Mouse (Mus musculus) WW6 (cell line): Measurements from ENCODE around the gene Dnah7c.
"Not testable (repeated sequence)": the region's sequence is repeated elsewhere in the genome, so short reads cannot be mapped to it uniquely, and the experiment has no call there.

Source experiments
- DNase-seq: peaks from one replicate; pipeline ENCODE4 v3.0.0-alpha.2; 2013; ENCODE audit warnings: low read depth, low spot score

Dnah7c gene

DNA sequence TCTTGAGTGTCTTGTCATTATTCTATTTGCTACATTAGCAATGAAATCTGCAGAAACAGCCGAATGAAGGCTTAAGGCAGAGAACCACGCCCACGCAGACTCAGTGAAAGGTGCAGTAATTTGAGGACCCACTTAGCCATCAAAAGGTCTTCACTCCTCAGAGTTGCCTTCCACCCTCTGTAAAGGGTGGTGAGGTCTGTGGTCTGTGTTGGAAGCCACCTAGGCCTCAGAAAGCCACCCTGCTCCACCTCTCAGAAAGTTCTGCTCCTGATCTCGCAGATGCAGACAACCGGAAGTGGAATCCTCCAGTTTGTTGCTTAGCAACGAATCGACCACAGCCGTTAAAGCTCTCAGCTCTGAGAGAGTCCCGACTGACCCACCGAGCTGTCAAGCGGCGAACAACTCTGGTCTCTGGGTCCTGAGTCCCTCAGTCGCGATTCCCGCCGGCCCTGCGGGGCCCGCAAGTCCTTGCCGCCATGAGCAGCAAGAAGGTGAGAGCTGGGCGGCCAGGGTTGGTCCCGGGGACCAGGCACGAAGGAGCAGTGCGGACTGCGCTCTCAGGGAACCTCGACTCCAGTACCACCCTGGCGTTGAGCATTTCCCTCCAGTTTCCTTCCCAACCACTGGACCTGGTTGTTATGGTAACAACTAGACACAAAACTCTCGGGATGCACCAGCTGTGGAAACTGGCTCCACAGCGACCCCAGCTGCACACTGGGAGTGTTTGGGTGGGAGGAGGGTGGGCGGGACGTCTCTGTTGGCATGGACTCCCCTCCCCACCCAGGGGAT, at the start of gene Dnah7c:
TSS of gene Dnah7c (plus strand) at position 456 of the 789 bp plus-strand sequence.
- peak; percentile 48 for DNase-seq

DNA sequence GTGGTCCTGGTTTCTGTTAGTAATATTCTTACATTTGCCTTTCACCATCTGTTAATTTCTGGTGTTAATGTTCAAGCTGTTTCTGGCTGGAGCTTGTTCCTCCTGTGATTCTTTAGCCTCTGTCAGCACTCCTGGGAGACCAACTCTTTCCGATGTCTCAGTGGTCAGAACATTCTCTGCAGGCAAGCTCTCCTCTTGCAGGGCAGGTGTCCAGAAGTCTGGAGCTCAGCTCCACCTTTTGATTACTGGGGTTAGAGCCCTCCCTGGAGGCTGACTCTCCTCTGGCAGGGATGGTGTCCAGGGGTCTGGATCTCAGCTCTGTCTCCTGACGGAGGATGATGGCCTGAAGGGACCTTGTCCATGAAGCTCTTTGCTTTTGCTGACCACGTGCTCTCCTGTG, 44.8 kb upstream of the Dnah7c start:
- DNase-seq = not testable (repeated sequence)

DNA sequence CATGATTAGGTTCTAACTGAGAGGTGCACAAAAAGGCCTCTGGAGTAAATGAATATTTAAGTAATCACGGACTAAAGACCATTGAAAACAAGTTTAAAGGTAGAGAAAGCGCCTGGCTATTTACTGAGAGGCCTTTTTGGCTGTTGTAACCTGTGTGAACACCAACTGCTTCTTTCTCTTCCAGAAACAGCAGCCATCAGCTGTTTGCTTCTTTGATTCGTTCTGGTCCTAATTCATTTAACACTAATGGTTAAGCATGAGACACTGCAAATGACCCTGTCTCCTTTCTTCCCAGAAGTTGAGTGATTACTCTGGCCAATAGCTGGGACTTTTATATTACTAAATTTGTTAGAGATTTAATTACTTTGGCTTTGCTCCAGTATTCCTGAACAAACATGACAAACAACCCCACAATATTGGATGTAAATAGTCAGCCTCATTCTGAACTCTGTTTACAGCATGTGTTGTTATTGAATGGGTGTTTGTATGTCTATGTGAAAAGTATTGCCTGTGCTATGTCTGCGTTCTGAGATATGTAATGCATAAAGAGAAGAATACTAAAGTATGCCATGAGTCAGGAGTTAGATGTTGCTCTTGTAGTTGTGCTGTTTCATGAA, 30.6 kb upstream of the Dnah7c start:
- not testable (repeated sequence) for DNase-seq

DNA sequence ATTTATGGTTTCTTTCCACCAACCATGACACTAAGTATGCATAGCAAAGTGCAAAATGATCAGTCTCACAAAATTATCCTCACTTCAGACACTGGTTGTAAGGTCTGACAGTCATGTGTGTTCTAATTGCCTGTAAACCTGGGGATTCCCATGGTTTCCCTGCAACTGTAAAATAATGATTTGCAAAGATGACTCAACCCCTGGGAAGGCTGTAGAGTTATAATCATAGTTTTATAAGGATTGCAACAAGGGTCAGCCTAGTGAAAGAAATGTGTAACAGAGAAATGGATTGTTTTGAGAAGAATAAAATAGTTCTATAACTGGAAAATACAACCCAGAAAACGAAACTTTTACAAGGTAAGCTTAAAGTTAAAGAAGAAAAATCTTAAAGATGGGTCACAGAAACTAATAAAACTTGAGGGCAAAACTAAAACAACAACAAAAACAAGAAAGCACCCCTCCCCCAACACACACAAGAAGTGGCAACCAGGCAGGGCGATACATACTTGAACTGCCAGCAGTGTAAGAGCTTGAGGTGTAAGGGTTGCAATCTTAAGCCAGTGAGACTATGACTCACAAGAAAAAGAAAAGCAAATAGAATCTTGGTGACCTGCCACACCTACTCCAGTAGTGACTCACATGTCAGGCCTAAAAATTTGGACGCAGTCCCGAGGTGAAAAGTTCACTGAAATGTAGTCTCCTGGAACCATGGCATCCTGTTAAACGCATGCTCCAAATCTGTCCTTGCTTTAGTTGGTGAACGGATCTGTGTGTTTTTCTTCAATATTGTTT, 16.9 kb upstream of the Dnah7c start:
- no peak for DNase-seq

DNA sequence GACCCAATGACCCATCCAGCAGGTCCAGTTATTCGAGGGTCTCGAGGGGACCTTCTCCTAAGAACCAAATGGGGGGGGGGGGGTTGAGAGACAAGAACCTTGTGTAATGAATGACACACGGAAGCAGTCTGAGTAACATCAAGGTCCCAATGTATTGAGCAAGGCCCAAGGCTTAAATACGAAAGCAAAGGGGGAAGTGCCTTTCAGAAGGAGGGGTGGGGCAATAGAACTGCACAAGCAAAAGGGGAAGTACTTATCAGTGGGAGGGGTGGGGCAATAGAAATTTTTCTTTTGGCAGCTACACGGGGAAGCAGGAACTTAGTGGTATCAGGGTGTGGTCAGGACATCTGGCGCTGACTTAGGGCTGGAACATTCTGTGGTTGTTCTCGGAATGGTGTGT, 10.6 kb upstream of the Dnah7c start:
- not testable (repeated sequence) for DNase-seq

DNA sequence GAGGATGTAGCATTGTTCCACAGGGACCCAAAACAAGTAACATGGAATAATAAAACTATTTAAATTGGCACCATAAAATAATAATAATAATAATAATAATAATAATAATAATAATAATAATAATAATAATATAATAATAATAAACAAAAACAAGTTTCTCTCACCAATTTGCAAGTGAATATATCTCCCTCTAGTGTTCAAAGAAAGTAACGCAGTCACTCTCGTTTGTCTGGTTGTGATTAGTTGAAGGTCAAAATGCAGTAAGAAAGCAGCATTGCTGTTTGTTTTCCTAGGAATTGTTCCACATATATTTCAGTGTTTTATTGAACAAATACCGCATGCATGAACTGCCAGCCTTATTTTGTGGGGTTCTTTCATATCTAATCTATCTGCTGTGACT, 8.4 kb upstream of the Dnah7c start:
- not testable (repeated sequence) for DNase-seq

DNA sequence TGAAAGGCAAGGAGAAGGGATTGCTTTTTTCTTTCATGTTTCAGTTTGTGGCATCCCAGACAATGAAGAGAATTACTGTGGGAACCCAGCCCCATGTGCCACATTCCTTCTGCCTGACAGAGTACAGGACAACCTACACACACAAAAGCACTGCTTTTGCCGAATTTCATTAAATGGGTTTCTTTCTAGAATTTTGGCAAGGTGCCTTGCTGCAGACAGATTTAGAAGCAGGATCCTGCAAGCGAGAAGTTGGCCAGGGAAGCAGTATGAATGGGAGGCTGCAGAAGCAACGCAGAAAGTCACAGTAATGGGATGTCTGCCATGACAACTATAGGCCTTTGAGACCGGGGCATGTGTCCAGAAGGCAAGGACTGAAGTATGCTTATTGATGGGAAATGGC, 6.4 kb upstream of the Dnah7c start:
- not testable (repeated sequence) for DNase-seq

DNA sequence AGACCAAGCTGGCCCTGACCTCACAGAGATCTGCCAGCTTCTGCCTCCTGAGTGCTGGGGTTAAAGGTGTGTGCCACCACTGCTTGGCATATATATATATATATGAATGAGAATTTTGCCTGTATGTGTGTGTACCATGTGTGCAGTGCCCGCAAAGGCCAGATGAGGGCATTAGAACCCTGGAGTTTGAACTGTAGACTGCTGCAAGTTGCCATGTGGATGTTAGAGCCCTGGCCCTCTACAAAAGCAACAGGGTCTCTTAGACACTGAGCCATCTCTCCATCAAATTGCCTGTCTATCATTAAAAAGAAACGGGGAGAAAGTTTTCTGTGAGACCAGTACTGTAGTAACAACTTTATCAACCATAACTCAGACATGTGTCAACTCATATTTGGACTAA, 3.0 kb downstream of the Dnah7c start:
- DNase-seq = no peak

DNA sequence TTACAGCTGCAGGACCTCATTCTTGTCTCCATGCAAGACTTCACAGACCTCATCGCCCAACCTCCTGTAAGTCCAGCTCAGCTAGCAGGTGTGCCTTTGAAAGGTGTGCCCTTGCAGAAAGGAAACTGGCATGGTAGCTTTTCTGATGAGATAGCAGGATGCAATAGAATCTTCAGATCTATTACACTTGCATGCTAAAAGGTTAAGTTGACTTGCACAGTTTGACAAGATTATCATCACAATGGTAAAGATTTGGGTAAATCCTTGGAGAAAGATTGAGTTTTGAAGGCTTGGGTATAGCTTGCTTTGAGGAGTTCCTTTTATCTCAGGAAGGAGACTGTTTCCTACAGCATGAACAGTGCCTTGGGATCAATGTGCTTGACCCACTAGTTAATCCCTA, 89.3 kb downstream of the Dnah7c start:
- DNase-seq = not testable (repeated sequence)

DNA sequence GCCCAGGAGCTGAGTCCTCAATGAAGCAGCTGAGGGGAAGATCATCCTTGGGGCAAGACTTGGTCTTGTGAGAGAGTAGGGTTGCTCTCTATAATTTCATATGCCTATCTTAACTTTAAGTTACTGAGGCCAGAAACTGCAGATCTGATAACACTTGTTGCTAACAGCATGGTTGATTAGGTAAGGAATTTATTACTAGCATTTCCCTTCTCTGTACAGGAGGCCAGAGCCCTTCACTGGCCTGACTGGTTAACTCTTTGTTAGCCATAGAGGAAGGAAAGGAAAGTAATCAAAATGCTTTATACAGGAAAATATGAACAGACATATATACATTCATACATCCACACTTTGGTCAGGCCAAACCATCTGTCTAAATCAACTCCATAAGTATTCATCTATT, 95.6 kb downstream of the Dnah7c start:
- no peak for DNase-seq

DNA sequence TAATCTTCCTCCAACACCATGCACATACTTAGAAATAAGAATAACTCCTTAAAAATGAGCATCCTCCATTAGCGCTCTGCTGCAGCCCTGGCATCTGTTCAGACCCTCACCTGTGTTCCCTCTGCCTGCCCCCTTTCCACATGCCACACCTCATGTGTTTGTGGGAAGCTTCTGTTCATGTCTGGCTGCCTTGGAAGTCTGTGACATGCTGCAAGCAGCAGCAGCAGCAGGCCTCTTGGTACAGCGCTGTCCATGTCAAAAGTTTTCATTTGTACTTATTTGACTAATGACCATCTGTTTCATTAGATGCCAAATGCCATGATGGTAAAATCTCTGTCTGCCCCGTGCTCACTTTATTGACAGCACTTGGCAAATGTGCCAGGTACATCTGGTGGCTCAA, 101.1 kb downstream of the Dnah7c start:
- DNase-seq = not testable (repeated sequence)

DNA sequence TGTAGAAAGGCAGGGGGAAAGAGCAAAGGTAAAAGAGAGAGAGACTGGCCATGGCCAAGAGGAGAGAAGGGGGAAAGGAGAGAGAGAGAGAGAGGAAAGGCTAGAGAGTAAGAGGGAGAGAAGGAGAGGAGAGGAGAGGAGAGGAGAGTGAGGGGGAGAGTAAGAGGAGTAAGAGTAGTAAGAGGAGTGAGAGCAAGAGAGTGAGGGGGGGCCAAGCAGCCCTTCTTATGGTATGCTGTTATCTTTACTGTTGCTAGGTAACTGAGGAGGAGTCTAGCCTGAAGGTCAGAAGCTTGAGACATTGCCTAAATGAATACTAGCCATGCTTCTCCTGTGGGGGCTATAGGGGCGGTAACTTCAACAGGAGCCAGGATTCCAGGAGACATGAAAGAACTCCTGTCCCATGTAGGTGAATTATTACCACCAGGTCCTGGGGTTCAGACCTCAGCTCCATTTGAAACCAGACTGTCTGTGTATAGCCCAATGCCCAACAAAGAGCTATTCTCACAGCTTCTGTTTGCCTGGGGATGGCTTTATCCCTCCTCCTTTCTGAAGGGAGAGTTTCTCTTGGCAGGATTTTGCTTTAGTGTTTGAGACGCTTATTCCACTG, 119.5 kb downstream of the Dnah7c start:
- no peak for DNase-seq

DNA sequence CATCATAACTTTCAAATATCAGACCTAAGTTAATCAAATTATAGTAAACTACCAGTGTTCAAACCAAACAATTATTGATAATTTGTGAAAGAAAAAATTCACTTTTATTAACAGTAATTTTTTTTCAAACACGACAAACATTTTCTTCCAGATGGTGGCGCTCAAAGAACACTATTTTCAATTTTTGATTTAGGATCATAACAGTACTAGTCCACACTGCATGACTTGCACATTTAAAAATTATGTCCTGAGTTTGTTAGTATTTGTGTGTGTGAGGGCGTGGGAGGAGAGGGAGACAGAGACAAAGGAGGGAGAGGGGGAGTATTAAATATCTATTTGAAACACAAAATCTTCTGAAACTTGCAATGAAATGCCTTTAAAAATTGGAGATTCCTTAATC, 155.0 kb downstream of the Dnah7c start:
- no peak for DNase-seq

DNA sequence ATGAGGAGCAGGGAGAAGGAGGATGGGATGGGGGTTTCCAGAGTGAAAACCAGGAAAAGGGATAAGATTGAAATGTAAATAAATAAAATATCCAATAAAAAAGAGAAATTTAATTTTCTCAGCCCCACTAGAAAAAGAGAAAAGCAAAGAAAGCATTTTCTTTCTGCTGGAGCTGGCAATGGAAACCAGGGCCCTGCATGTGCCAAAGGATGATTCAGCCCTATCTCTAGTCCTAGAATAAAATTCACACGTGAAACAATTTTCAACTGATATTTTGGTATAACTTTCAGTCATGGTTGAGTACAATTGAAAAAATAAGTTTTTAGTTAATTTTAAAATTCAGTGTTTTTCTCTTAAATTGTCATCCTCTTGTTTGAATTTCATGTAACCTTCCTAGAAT, 168.4 kb downstream of the Dnah7c start:
- not testable (repeated sequence) for DNase-seq

DNA sequence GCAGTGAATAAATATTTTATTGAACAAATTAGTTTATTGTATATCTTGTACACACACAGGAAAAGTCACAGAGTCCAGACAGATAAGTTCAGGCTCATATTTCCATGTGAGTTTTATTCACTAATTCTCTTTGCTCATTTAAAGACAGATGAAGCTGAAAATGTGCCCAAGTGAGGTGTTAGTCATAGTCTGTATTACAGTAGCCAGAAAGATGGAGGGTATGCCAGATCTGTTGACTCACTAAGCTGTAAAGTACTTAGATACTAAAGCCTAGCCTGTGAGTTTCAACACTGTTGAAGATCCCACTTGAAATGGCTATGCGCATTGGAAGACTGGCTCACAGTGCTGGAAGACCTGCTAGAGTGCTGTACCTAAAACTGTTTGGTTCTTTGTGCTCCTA, 171.0 kb downstream of the Dnah7c start:
- not testable (repeated sequence) for DNase-seq

DNA sequence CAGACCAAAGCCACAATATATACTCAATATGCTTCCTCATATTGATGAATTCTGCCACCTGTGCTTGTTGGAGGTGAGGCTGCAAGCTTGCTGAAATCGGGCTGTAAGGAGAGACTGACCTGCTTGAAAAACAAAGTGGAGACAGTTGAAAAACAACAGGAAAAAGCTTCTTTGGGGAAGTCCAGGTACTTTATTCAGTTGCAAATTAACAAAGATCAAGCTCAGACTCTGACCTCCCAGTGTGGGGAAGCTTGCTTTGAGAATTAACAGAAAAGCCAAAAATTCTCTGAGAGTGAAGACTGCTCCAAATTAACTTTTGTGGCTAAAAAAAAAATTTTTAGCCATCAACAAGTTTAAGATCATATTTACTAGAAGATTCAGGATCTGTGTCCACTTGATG, 194.9 kb downstream of the Dnah7c start:
- no peak for DNase-seq

DNA sequence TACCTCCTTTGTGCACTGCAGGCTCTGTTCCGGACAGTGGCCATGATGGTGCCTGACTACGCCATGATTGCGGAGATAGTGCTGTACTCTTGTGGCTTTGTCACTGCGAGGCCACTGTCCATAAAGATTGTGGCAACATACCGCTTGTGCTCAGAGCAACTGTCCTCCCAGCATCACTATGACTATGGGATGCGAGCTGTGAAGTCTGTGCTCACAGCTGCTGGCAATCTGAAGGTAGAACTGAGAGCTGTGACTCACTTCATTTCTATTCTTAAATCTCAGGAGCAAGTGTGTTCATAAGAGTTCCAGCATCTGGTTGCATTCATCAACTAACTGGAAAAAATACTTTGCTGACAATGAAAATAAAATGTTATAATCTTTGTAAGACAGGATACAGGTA, 200.5 kb downstream of the Dnah7c start:
- DNase-seq = not testable (repeated sequence)

DNA sequence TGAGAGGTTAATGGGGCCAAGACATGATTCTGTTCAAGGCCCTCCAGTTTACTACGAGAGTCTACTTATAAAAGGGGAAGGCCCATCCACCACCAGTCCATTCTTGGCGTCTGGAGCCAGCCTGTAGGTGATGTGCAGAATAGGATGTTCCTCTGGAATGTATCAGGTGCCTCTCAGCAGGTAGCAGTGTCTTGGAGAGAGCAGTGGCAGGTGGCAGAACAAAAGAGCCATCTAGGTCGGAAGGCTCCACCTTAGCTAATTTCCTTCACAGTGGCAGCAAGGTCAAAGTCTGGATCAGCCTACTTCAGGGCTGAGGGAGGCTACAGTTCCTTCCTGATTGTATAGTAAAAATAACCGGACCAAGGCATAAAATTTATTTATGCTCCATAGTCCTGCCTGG, 224.4 kb downstream of the Dnah7c start:
- not testable (repeated sequence) for DNase-seq

DNA sequence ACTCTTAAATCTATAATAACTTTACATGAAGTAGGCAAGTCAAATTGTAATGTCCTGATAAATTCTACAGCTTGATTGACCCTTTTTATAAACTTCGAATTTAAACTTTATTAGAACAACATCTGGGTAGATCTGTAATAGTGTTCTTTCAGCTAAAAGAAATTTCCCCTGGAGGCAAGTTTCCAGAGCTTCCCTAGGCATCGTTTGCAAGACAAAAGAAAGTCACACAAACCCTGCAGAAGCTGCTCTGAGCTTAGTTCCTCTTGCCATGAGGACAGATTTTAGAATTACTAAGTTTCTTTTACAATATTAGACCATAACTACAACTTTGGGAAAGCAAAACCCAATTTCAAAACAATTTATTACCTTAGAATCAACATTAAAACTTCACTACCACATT, 227.3 kb downstream of the Dnah7c start:
- not testable (repeated sequence) for DNase-seq

DNA sequence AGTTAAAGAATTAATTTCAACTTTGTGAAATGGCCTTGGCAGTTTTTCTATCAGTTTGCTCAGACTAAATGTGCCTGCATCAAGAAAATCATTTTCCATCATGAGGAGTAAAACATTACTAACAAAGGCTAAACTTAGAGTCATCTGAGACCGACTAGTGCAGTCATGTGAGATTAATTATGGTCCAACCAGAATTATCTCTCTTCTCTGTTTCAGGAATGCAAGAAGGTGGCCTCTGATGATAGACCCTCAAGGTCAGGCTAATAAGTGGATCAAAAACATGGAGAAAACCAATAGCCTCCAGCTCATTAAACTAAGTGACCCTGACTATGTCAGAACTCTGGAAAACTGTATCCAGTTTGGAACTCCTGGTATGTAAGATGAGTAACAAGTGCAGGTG, 299.4 kb downstream of the Dnah7c start:
- not testable (repeated sequence) for DNase-seq

DNA sequence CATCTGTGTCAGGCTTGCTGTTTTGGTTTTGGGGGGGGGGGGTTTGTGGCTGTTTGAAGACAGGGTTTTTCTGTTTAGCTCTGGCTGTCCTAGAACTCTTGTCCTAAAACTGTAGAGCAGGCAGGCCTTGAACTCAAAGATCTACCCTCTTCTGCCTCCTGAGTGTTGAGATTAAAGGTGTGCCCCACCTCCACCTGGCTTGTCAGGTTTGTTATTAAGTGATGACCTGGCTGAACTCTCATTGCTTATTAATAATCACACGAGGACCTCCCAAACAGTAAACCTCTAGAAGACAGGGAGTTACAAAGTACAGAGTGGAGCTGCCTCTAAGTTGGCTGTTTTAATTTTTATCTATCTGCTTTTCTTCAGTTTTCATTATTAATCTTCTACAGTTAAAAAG, 299.9 kb downstream of the Dnah7c start:
- no peak for DNase-seq

DNA sequence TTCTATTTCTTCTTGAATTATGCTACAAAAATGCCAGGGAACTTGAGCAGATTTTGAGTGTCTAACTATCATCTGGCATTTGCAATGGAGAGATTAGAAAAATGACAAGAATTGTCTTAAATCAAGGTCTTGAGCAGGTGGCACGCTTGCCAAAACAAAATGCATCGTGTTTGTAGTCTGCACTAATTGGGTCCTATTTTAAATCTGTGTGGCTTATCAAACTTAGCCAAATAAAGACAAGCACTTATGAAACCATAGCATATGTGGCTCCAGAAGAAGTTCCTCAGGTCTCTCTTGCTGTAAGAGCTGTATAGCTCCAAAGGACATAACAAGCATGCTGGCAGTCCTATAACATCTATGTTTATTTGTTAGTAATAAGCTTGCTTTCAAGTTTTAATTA, 300.3 kb downstream of the Dnah7c start:
- not testable (repeated sequence) for DNase-seq
